Mouse (Mus musculus) colon, adult 2 months (tissue): Measurements from ENCODE around the gene Gm5039. TPM values are rescaled to one million over a fixed set of nuclear protein-coding genes. Genes with fewer than 3 reads are reported as not detected.

Experiments used
- polyA plus RNA-seq: library from polyadenylated mRNA; depleted of rRNA; stranded (reverse); fragments of >200 nt; gene quantifications from 2 replicates; pipeline ENCODE4 v1.2.3, GENCODE M21; 2012; rRNA removed

Gm5039 gene
- not detected in 2 replicates for polyA plus RNA-seq

GRCm38 (mm10) chr12:88323926-88324325 lies at the start of gene Gm5039:
TSS of gene Gm5039 (minus strand) at chr12:88324026.

GRCm38 (mm10) chr12:88360441-88361119 lies 36.8 kb upstream of the Gm5039 start, which contains the start of gene Adck1:
TSS of gene Adck1 (plus strand) at chr12:88360554.

GRCm38 (mm10) chr12:88274400-88274799 lies 49.4 kb downstream of the Gm5039 start, which contains the start of gene Gm5662:
TSS of gene Gm5662 (minus strand) at chr12:88274500.

Other genes with a start within 250 kb of the Gm5039 start
- not detected in 2 replicates for gene Gm16368, start 240.3 kb downstream of the Gm5039 start, polyA plus RNA-seq
- not detected in 2 replicates for gene Gm10436, start 141.9 kb downstream of the Gm5039 start, polyA plus RNA-seq
- not detected in 2 replicates for gene Gm8332, start 73.9 kb downstream of the Gm5039 start, polyA plus RNA-seq
- not detected in 2 replicates for gene Gm5662, start 49.5 kb downstream of the Gm5039 start, polyA plus RNA-seq
- 15.5 and 16.9 TPM in 2 replicates for gene Adck1, start 36.5 kb upstream of the Gm5039 start, polyA plus RNA-seq